Mouse (Mus musculus) forebrain, postnatal 0 days (tissue): ENCODE data around the gene Wdr82. TPM values are rescaled to one million over a fixed set of nuclear protein-coding genes. Genes with fewer than 3 reads are reported as not detected.

ENCODE experiments used
- ATAC-seq: fragments of 200-750 bp; cut with Nextera tagmentation; 2 replicates; pipeline ENCODE4 v1.8.0; 2017; ENCODE audit warnings: mild to moderate bottlenecking, moderate library complexity
- DNase-seq: peaks from one replicate; pipeline ENCODE4 v3.0.0-alpha.2; 2015
- H3K27ac ChIP-seq: fragments of 300-500 bp; sonication (generic); 2 replicates; pipeline ENCODE4 v1.5.1; 2014; ENCODE audit warnings: low read depth, mild to moderate bottlenecking, antibody characterized with exemption, low read length, moderate library complexity, mixed read lengths
- H3K27me3 ChIP-seq: fragments of 300-500 bp; sonication (generic); 2 replicates; pipeline ENCODE4 v1.6.1; 2014; ENCODE audit warnings: mild to moderate bottlenecking, low read length, mixed read lengths; ENCODE audit not compliant: insufficient read depth
- H3K36me3 ChIP-seq: fragments of 300-500 bp; sonication (generic); 2 replicates; pipeline ENCODE4 v1.6.1; 2014; ENCODE audit warnings: mild to moderate bottlenecking, moderate library complexity; ENCODE audit not compliant: insufficient read depth
- H3K4me1 ChIP-seq: fragments of 300-500 bp; sonication (generic); 2 replicates; pipeline ENCODE4 v1.6.1; 2014; ENCODE audit warnings: antibody characterized with exemption; ENCODE audit not compliant: insufficient read depth
- H3K4me2 ChIP-seq: fragments of 300-500 bp; sonication (generic); 2 replicates; pipeline ENCODE4 v1.6.1; 2014; ENCODE audit warnings: low read depth, mild to moderate bottlenecking, moderate library complexity
- H3K4me3 ChIP-seq: fragments of 300-500 bp; sonication (generic); 2 replicates; pipeline ENCODE4 v1.5.1; 2014; ENCODE audit warnings: low read depth, low read length, mixed read lengths
- H3K9ac ChIP-seq: fragments of 300-500 bp; sonication (generic); 2 replicates; pipeline ENCODE4 v1.6.1; 2014; ENCODE audit warnings: mild to moderate bottlenecking
- H3K9me3 ChIP-seq: fragments of 300-500 bp; sonication (generic); 2 replicates; pipeline ENCODE4 v1.6.1; 2016; ENCODE audit warnings: low read length
- CTCF ChIP-seq: sonication (generic); IDR thresholded peaks from 2 replicates; pipeline ENCODE4 v1.5.1; 2016; ENCODE audit warnings: antibody characterized with exemption, control low read depth, low read depth
- WGBS: fragments of 180-500 bp; shearing (Covaris S2); extraction: QIAGEN DNeasy Blood & Tissue Kit; methylation state at CpG from one replicate; pipeline ENCODE4 v1.1.7; 2014; 5-methylcytosine and 5-hydroxymethylcytosine counted together
- polyA plus RNA-seq: library from polyadenylated mRNA; unstranded; fragments of >200 nt; fragmentation: Nextera tagmentation; extraction: Ambion mirVana; gene quantifications from 2 replicates; pipeline ENCODE4 v1.2.1, GENCODE M21; 2015
- total RNA-seq: library from RNA; depleted of rRNA; stranded (reverse); fragments of >200 nt; gene quantifications from 2 replicates; pipeline ENCODE4 v1.2.3, GENCODE M21; 2014

Gene Wdr82
- total and polyA plus RNA-seq, 2 experiments from 2014 or later = 32.5 to 261 TPM

DNA sequence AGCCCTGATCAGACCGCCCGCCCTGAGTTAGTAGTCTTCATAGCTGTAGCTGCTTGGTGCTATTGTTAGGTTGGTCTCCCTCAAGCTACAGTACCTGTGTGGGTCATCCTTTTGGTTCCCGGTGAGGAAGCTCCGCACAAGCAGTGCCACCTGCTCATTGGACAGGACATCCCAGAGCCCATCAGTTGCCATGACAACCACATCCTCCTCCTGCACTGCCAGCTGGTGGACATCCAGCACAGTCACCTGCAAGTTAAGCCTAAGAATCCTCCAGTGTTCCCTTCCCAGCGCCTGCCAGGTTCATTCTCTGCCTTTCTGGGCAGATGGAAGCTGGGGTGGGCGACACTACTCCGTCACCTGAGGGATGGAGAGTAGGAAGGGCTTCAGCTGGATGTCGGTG lies 25.0 kb downstream of the Wdr82 start:
- no peak overlapping the region for H3K4me2 ChIP-seq

DNA sequence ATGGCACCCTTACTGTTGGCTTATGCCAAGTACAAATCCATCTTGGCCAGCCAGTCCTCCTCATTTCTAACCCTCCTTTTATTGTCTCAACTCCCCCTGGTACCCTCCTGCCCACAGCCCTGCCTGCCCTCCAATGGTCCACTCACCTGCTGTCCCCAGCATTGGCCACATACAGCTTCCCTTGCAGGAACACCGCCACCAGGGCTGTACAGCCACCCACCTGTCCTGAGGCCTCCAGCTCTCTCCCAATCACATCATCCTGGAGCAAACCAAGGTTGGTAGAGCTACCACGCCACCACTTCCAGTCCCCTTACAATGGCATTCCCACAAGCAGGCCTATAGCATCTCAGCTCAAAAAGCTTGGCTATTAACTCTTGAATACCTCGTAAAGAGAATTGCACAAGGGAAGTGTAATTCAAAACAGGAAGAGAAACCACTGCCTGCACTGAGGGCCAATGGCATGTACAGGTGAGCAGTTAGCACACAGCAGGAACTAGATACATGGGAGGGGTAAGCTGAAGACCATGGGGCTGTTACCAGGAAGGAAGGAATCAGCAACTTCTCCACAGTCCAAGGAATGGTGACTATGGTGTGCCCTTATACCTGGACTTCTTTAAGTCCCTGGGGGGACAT lies 26.5 kb downstream of the Wdr82 start:
- no peak overlapping the region for H3K27ac ChIP-seq
- DNase-seq (no peak), ATAC-seq (no peak)
- no peak for TF ChIP-seq CTCF
- WGBS = 94% methylated on average over 3 of the region's 3 CpGs
- H3K9ac ChIP-seq = no peak overlapping the region
- no peaks in the 10 kb centered on the region for H3K9me3 ChIP-seq
- H3K4me3 ChIP-seq = no peak overlapping the region
- no peaks in the 10 kb centered on the region for H3K27me3 ChIP-seq
- no peaks in the 10 kb centered on the region for H3K4me1 ChIP-seq
- no peak overlapping the region for H3K4me2 ChIP-seq
- H3K36me3 ChIP-seq = peaks cover 4% of the 10 kb centered on the region

More for the DNA sequence above, 25.0 kb downstream of the Wdr82 start:
- 0 out of 2 replicates have a peak overlapping the region, but pooled peaks have one; percentile 2 for H3K27ac ChIP-seq
- no peak overlapping the region for H3K4me3 ChIP-seq
- H3K27me3 ChIP-seq = no peaks in the 10 kb centered on the region
- DNase-seq (peak; percentile 56), ATAC-seq (no peak)
- H3K9ac ChIP-seq = no peak overlapping the region
- TF ChIP-seq CTCF = no peak
- WGBS = 75% methylated on average over 8 of the region's 8 CpGs
- no peaks in the 10 kb centered on the region for H3K9me3 ChIP-seq
- H3K4me1 ChIP-seq = no peaks in the 10 kb centered on the region
- H3K36me3 ChIP-seq = peaks cover 17% of the 10 kb centered on the region

DNA sequence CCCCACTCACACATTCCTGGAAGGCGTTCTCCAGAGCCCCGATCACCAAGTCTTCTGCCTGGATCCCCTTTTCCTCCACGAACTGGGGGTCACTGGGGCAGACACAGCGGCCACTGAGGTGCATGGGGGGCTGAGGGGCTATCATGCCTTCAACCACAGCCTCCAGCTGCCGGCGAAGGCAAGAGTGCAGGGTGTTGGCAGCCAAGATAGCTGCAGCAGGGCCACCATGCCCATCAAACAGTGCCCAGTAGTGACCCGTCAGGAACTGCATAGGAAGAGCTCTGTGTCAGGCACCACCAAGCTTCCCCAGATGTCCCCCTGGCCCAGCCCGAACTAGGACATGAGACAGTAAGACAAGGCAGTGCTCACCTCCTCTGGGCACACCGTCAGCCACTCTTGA lies 27.0 kb downstream of the Wdr82 start:
- H3K9ac ChIP-seq = no peak overlapping the region
- no peak overlapping the region for H3K4me2 ChIP-seq
- H3K27me3 ChIP-seq = no peaks in the 10 kb centered on the region
- no peak overlapping the region for H3K4me3 ChIP-seq
- 91% methylated on average over 9 of the region's 9 CpGs for WGBS
- H3K9me3 ChIP-seq = no peaks in the 10 kb centered on the region
- no peak overlapping the region for H3K27ac ChIP-seq
- ATAC-seq (no peak), DNase-seq (no peak)
- H3K4me1 ChIP-seq = no peaks in the 10 kb centered on the region
- H3K36me3 ChIP-seq = no peaks in the 10 kb centered on the region; the same call in 1 of the 2 replicates
- TF ChIP-seq CTCF = no peak

DNA sequence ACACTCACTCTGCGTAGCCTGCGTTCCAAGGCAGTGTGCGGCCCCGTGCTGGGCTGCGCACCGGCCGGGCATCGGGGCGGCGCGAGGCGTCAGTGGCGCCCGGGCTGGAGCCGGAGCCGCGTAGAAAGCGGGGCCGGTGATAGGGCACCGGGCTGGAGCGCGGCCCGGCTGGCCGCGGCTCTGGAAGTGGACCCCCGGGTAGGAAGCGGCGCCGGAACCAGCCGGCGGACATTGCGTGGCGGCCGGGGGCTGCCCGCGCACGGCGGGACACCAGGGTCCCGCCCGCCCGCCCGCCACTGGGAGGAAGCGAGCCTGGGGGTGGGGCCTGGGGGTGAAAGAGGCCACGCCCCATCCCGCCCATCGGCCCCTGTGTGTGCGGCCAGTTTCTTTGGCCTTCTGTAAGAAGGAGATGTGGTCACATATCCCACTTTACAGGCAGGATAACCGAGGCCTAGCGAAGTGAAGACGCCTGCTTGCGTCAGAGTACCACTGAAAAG lies 28.3 kb downstream of the Wdr82 start:
- DNase-seq = peak; percentile 37
- H3K9ac ChIP-seq = peak overlapping the region; percentile 60
- H3K4me1 ChIP-seq = 0 out of 2 replicates have a peak, but pooled peaks cover 3% of the 10 kb centered on the region
- peak; percentile 16; the same call in 1 of the 2 replicates for ATAC-seq
- H3K9me3 ChIP-seq = no peaks in the 10 kb centered on the region
- H3K36me3 ChIP-seq = no peaks in the 10 kb centered on the region; the same call in 1 of the 2 replicates
- peak overlapping the region; percentile 74 for H3K4me2 ChIP-seq
- H3K27ac ChIP-seq = no peak overlapping the region
- WGBS = 2% methylated on average over 51 of the region's 51 CpGs
- H3K4me3 ChIP-seq = peak overlapping the region; percentile 51
- no peaks in the 10 kb centered on the region for H3K27me3 ChIP-seq
- no peak for TF ChIP-seq CTCF

DNA sequence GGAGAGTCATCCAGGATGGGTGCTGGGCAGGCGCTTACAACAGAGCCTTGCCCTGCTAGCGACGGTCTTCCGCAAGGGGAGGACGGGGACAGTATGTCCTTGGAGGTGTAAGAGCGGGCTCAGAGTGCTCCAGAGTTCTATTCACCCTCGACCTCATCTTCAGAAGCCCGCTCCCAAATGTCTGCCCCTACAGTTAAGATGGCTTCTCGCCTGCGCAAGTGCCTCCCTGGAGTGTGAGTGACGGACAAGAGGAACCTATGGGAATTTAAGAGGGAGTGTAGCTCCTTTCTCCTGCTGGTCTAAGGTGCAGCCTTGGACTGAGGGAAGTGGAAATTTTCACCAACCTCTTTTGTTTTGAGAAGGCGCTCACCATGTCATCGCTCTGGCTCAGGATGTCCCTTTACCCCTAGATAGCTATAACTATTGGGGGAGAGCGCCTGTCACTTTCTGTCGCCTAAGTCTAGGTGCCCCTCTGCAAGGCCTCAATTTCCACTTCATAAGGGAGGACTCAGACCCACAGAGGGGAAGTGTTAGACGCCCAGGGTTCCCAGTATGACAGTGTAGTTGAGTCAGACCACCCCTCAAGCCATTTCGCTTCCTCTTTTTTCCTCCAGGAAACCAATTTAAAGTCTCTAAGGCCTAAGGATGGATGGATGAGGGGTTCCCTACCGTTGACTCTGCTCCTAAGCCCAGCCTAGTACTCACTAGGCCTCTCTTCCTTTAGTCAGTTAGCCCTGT lies 29.0 kb downstream of the Wdr82 start, which contains the start of gene Ppm1m:
Gene Ppm1m (minus strand): TSS at position 212 of the 738 bp plus-strand sequence.
- H3K9ac ChIP-seq = peak within 1 kb of the TSS; percentile 60
- H3K4me1 ChIP-seq = 0 out of 2 replicates have a peak, but pooled peaks cover 5% of the 10 kb centered on the region
- H3K27me3 ChIP-seq = no peaks in the 10 kb centered on the region
- H3K27ac ChIP-seq = no peak within 1 kb of the TSS
- ATAC-seq = no peak
- H3K4me3 ChIP-seq = peak within 1 kb of the TSS; percentile 51
- H3K4me2 ChIP-seq = peak within 1 kb of the TSS; percentile 74
- 52% methylated on average over 18 of the region's 18 CpGs for WGBS
- DNase-seq = no peak
- H3K9me3 ChIP-seq = no peaks in the 10 kb centered on the region
- no peak for TF ChIP-seq CTCF
- no peaks in the 10 kb centered on the region; the same call in 1 of the 2 replicates for H3K36me3 ChIP-seq

DNA sequence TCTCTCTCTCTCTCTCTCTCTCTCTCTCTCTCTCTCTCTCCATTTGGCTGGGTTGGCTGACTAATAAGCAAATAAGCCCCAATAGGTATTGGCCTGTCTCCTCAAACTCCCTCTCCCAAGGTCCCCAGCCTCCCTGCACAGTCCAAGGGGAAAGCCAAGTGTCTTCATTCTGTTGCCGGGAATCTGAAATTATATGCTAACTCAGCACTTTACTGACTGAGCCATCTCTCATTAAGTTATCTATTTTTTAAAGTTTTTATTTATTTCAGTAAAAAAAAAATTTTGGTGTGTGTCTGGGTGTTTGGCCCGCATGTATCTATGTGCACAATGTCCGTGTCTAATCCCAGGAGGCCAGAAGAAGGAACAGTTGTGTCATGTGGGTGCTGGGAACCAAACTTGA lies 31.2 kb downstream of the Wdr82 start:
- Histone ChIP-seq H3K27ac (no peak overlapping the region), H3K9ac (no peak overlapping the region)

More for the DNA sequence above, 31.2 kb downstream of the Wdr82 start:
- Histone ChIP-seq H3K4me3 (peak overlapping the region; percentile 68; the same call in 1 of the 2 replicates), H3K36me3 (no peaks in the 10 kb centered on the region), H3K4me1 (0 out of 2 replicates have a peak, but pooled peaks cover 5% of the 10 kb centered on the region), H3K4me2 (no peak overlapping the region; the same call in 1 of the 2 replicates), H3K9me3 (no peaks in the 10 kb centered on the region), H3K27me3 (no peaks in the 10 kb centered on the region)
- ATAC-seq (no peak), DNase-seq (no peak)
- 90% methylated on average over 3 of the region's 3 CpGs for WGBS
- no peak for TF ChIP-seq CTCF
